Mouse (Mus musculus) kidney, adult 2 months (tissue): ENCODE data around the gene Wdtc1. TPM values are rescaled to one million over a fixed set of nuclear protein-coding genes. Genes with fewer than 3 reads are reported as not detected.
A peak's percentile ranks its signal among the peaks of the same experiment; 100 is the strongest.

Experiments used
- DNase-seq: peaks from one replicate; pipeline ENCODE4 v3.0.0; 2021
- H3K27ac ChIP-seq: fragments of 200-500 bp; 2 replicates; pipeline ENCODE4 v1.5.1; 2012; ENCODE audit warnings: low read depth, low read length, control low read depth, inconsistent platforms; ENCODE audit not compliant: insufficient read depth
- H3K27me3 ChIP-seq: fragments of 200-500 bp; replicated peaks from 2 replicates; pipeline ENCODE4 v1.6.1; 2012; ENCODE audit warnings: mild to moderate bottlenecking, moderate library complexity, low read length, inconsistent platforms; ENCODE audit not compliant: control insufficient read depth, insufficient read depth
- H3K36me3 ChIP-seq: fragments of 200-500 bp; 2 replicates; pipeline ENCODE4 v1.6.1; 2012; ENCODE audit warnings: mild to moderate bottlenecking, moderate library complexity, low read length, inconsistent platforms; ENCODE audit not compliant: control insufficient read depth, insufficient read depth
- H3K4me1 ChIP-seq: fragments of 200-500 bp; 2 replicates; pipeline ENCODE4 v1.6.1; 2011; ENCODE audit warnings: low read length; ENCODE audit not compliant: control insufficient read depth, insufficient read depth
- H3K4me3 ChIP-seq: fragments of 200-500 bp; 2 replicates; pipeline ENCODE4 v1.5.1; 2011; ENCODE audit warnings: mild to moderate bottlenecking, low read depth, low read length, control low read depth; ENCODE audit not compliant: insufficient read depth
- CTCF ChIP-seq: fragments of 200-500 bp; conservative IDR thresholded peaks from 2 replicates; pipeline ENCODE4 v1.5.1; 2011; ENCODE audit warnings: low read depth, mild to moderate bottlenecking, control low read depth, low read length, moderate library complexity, mixed read lengths; ENCODE audit not compliant: insufficient read depth, insufficient read length
- POLR2A ChIP-seq: fragments of 200-500 bp; IDR thresholded peaks from one replicate; pipeline ENCODE4 v1.6.1; 2011; ENCODE audit warnings: low read depth, low read length, control low read depth
- WGBS: fragments of 180-500 bp; shearing (Covaris S2); methylation state at CpG from one replicate; pipeline ENCODE4 v1.1.7; 2018; 5-methylcytosine and 5-hydroxymethylcytosine counted together
- polyA plus RNA-seq: library from polyadenylated mRNA; depleted of rRNA; stranded (reverse); fragments of >200 nt; gene quantifications from 2 replicates; pipeline ENCODE4 v1.2.3, GENCODE M21; 2012

Wdtc1 gene
- polyA plus RNA-seq, 1 experiment, result 64.4 TPM

DNA sequence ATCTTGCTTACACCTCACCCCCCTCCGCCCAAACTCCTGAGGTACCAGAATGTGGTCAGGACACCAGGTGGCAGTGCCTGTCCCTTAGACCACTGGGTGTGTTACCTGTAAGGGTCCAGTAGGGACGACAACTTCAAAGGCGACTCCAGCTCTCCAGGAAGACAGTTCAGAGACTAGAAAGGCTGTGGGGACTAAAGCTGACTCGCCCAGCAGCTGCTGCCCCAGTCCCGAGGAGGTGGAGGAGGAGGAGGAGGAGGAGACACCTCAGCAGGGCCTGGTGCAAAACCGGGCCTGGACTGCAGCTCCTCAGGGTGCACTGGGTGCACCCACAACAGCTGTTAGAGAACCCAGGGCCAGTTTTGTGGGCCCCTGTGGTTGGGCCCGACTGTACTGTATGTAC is 90.4 kb downstream of the Wdtc1 start, which contains the start of gene Sytl1:
Gene Sytl1, minus strand, starts transcription at position 232 of the 400 bp plus-strand sequence.
- TF ChIP-seq CTCF (0 out of 2 replicates have a peak, but pooled peaks have one; percentile 24), POLR2A (no peak)
- Histone ChIP-seq H3K36me3 (no peaks in the 10 kb centered on the region), H3K27me3 (no peaks in the 10 kb centered on the region), H3K4me1 (no peaks in the 10 kb centered on the region), H3K4me3 (peak within 1 kb of the TSS; percentile 36), H3K27ac (no peak within 1 kb of the TSS)
- WGBS, result 32% methylated on average over 7 of the region's 7 CpGs
- peak; percentile 36 for DNase-seq

DNA sequence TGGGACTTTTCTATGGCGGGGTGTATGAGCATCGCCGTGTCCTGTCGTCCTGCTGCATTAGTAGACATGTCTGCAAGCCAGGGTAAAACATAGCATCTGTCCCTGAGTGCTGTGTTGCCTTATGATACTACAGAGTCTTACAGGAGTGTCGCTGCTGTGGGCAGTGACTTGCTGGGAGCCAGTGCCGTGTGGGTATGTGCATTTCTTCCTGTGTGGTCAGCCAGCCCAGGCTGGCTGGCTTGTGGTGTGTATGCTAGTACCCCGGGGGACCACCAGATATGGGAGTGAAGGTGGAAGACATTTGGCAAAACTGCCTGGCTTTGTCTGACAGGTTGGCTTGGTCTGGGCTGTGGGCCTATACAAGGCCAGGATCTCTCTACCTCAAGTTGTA is 90.9 kb downstream of the Wdtc1 start:
- peak overlapping the region; percentile 36; the same call in 1 of the 2 replicates for H3K4me3 ChIP-seq

DNA sequence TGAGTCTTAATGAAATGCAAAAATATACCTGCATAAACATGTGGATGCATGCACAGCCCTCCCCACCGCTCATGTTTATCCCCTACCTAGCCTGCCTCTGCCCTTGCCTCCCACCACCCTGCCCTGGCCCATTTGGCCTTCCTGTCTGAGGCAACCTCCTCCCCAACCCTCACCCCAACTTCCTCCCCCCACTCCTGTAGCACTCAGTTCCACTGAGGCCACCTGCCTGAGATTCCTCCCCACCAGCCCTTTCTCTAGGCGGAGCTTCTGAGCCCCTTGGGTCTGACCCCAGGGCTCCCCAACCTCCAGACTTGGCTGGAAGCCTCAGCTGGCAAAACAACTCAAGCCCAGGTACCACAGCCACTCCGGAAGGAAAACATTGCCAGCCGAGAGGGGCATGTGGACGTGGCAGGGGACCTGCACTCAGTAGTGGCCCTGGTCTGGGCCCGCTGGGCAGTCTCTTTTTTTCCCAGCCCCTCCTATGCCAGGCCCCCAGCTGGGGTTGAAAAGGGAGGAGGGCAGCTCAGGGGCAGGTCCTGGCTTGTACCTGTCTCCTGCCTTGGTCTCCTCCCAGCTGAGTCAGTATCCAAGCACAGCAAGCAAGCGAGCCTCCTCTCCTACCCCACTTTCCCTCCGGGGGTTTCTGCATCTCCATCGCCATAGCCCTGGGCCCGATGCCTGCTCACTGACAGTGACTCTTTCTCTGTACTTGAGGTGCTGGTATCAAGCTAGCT is 91.5 kb downstream of the Wdtc1 start:
- H3K27me3 ChIP-seq, result no peaks in the 10 kb centered on the region
- WGBS, result 58% methylated on average over 10 of the region's 10 CpGs
- TF ChIP-seq CTCF (no peak), POLR2A (no peak)
- H3K27ac ChIP-seq, result no peak overlapping the region
- no peaks in the 10 kb centered on the region for H3K36me3 ChIP-seq
- no peak overlapping the region for H3K4me3 ChIP-seq
- H3K4me1 ChIP-seq, result peaks cover 5% of the 10 kb centered on the region; the same call in 1 of the 2 replicates
- no peak for DNase-seq

More for the DNA sequence above, 90.9 kb downstream of the Wdtc1 start:
- DNase-seq, result no peak
- Histone ChIP-seq H3K27ac (no peak overlapping the region), H3K4me1 (peaks cover 4% of the 10 kb centered on the region; the same call in 1 of the 2 replicates), H3K27me3 (no peaks in the 10 kb centered on the region), H3K36me3 (no peaks in the 10 kb centered on the region)
- TF ChIP-seq CTCF (no peak), POLR2A (no peak)
- WGBS, result 68% methylated on average over 7 of the region's 7 CpGs

DNA sequence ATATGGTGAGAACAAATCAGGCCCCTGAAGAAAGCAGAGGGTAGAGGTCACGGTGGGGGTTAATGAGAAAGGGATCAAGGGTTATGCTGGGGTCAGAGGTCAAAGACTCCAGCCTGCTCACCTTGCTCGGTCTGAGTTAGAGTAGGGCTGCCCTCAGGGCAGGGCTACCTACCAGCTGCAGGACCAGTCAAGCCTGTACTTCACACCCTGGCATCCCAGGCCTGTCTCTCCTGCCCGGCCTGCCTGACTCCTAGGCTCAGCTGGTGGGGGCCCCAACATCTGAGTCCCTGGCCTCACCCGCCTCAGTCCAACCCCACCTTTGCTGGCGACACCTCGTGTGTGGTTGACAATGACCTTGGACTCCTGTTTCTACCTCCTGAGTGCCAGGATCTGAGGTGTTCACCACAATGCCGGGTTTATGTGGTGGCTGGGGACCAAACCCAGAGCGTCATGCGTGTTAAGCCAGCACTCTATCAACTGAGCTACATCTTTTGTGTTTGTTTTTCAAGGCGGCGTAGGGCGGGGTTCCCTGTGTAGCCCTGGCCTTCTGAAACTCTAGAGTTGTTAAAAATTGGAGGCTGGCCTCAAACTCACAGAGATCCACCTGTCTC is 95.4 kb downstream of the Wdtc1 start:
- Histone ChIP-seq H3K27me3 (no peaks in the 10 kb centered on the region), H3K27ac (no peak overlapping the region), H3K4me3 (no peak overlapping the region), H3K36me3 (no peaks in the 10 kb centered on the region), H3K4me1 (peaks cover 5% of the 10 kb centered on the region; the same call in 1 of the 2 replicates)
- no peak for DNase-seq
- TF ChIP-seq CTCF (no peak), POLR2A (no peak)
- WGBS, result 66% methylated on average over 12 of the region's 12 CpGs

DNA sequence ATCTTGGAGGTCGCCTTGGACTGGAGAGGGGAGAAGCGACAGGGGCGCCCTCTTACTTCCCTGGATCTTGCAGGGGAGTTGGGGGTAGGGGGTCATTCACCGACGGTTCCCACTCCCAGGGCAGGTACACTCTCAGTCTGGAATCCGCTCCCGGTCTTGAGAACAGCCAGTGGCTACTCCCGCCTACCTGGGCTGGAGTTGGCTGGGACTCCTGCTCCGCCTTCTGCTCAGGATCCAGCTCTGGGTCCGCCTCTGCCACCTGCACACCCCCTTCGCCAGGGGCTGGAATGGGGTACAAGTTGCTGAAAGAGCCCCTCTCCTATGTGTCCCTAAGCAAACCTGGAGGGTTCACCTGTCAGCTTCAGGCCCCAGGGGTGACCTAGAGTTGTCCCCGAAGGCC is 96.1 kb downstream of the Wdtc1 start:
- peaks cover 5% of the 10 kb centered on the region; the same call in 1 of the 2 replicates for H3K4me1 ChIP-seq
- H3K36me3 ChIP-seq, result no peaks in the 10 kb centered on the region
- no peaks in the 10 kb centered on the region for H3K27me3 ChIP-seq
- no peak overlapping the region for H3K27ac ChIP-seq
- peak; percentile 66 for DNase-seq
- WGBS, result 41% methylated on average over 12 of the region's 12 CpGs
- no peak overlapping the region for H3K4me3 ChIP-seq
- TF ChIP-seq POLR2A, result no peak
- no peak for TF ChIP-seq CTCF

DNA sequence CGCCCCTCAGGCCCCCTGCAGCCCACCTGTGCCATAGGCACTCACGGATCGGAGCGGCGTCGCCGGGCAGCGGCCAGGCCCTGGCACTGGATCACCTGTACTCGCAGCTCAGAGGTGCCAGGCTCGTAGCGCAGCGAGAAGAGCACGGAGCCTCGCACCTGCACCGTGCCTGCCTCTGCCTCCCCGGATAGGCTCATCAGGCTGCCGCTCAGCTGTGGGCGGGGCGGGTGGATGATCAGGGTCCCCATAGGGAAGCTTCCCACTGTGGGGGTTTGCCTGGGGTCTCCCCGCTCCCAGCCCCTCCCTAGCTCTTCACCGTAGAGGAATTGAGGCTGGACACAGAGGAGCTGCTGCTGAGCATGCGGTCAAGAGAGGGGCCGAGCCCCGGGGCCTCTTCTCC is 96.5 kb downstream of the Wdtc1 start:
- no peak overlapping the region for H3K27ac ChIP-seq
- peaks cover 5% of the 10 kb centered on the region; the same call in 1 of the 2 replicates for H3K4me1 ChIP-seq
- no peaks in the 10 kb centered on the region for H3K27me3 ChIP-seq
- H3K36me3 ChIP-seq, result no peaks in the 10 kb centered on the region
- TF ChIP-seq CTCF, result no peak
- no peak for TF ChIP-seq POLR2A
- 0 out of 2 replicates have a peak overlapping the region, but pooled peaks have one; percentile 7 for H3K4me3 ChIP-seq
- 28% methylated on average over 24 of the region's 24 CpGs for WGBS
- no peak for DNase-seq

DNA sequence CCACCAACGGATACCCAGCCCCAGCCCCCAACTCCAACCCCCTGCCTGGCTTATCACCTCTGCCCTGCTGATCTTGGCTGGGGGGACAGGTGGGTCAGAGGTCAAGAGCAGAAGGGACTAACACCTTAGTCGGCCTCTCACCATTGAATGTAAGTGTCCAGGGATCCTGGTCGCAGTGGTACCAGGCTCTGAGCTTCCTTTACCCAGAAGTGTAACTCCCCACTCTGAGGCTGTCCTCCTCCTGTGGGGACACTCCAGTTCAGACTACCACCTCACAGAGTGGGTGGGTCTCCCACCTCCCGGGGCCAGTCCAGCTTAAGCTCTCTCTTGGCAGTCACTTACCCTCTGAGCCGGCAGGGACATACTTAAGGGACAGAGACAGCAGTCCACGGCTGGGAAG is 97.9 kb downstream of the Wdtc1 start:
- DNase-seq, result no peak
- no peaks in the 10 kb centered on the region for H3K27me3 ChIP-seq
- peaks cover 5% of the 10 kb centered on the region; the same call in 1 of the 2 replicates for H3K4me1 ChIP-seq
- 84% methylated on average over 6 of the region's 6 CpGs for WGBS
- no peak overlapping the region for H3K27ac ChIP-seq
- no peaks in the 10 kb centered on the region for H3K36me3 ChIP-seq
- H3K4me3 ChIP-seq, result no peak overlapping the region
- TF ChIP-seq POLR2A (no peak), CTCF (no peak)

DNA sequence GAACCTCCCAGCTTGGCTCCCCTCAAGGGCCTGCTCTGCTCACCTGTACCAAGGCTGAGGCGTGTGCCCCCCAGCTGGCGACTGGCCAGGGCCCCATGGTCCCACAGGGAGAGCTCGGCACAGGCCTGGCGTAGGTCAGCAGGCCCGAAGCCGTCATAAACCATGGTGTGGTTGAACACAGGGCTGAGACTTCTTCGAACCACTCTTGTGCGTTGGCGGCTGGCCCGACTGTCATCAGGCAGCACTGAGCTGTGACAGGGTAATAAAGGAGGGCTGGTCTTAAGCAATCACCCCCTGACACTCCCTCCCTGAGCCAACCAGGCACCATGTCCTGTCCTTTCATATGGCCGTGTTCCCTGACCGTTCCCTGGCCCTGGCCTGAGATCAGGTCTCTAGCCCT is 99.9 kb downstream of the Wdtc1 start:
- no peak overlapping the region for H3K4me3 ChIP-seq
- 68% methylated on average over 12 of the region's 12 CpGs for WGBS
- TF ChIP-seq POLR2A (no peak), CTCF (no peak)
- DNase-seq, result no peak
- H3K36me3 ChIP-seq, result no peaks in the 10 kb centered on the region
- H3K4me1 ChIP-seq, result peaks cover 5% of the 10 kb centered on the region; the same call in 1 of the 2 replicates
- no peak overlapping the region for H3K27ac ChIP-seq
- no peaks in the 10 kb centered on the region for H3K27me3 ChIP-seq
